Mouse (Mus musculus): Measurements from ENCODE around the gene Sec14l2. TPM values are rescaled to one million over a fixed set of nuclear protein-coding genes. Genes with fewer than 3 reads are reported as not detected.

Sec14l2 gene
- polyA plus RNA-seq, 1 experiment from 2014 or later = 0.95 TPM

GRCm38 (mm10) chr11:4101851-4102250 lies 21.4 kb downstream of the Sec14l2 start:
- 73% methylated on average over 5 of the region's 5 CpGs for WGBS
- DNase-seq (ENCODE audit: low spot score) (no peak), ATAC-seq (ENCODE audit: low FRiP score, low TSS enrichment) (peak; percentile 34; the same call in 1 of the 2 replicates)
- Histone ChIP-seq H3K9me3 (ENCODE audit: control insufficient read depth, low read length) (no peaks in the 10 kb centered on the region), H3K9ac (ENCODE audit: low read length) (no peak overlapping the region), H3K36me3 (ENCODE audit: control insufficient read depth, insufficient read depth, low read length) (no peaks in the 10 kb centered on the region), H3K4me2 (replicated peaks; ENCODE audit: low read depth) (no peak overlapping the region), H3K4me3 (ENCODE audit: low read depth, low read length) (no peak overlapping the region), H3K27me3 (ENCODE audit: control insufficient read depth, insufficient read depth, low read length) (no peaks in the 10 kb centered on the region), H3K4me1 (replicated peaks; ENCODE audit: control insufficient read depth, insufficient read depth) (peaks cover 3% of the 10 kb centered on the region), H3K27ac (replicated peaks) (no peak overlapping the region)
- no peak for TF ChIP-seq CTCF (IDR thresholded peaks at IDR 0.05; ENCODE audit: low read depth)
- no peak for TF ChIP-seq EP300 (optimal IDR thresholded peaks at IDR 0.05)

DNA sequence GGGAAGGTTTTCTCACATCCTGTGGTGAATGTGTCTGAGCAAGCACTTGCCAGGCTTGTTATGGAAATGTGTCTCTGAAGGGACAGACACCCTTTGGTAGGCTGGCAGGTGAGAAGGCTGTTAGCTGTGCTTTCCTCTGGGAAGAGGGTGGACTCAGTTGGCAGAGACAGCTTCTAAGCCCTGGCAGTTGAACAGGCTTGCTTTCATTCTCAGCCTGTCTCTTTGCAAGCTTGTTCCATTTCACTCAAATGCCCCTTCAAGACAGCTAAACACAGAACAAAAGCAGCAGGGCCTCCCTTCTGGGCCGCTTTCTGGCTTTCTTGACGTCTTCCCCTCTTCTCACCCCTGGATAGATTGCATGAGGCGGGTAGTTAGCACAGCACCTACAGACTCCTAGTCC lies 23.8 kb downstream of the Sec14l2 start:
- ATAC-seq (ENCODE audit: low FRiP score, low TSS enrichment) (no peak), DNase-seq (ENCODE audit: low spot score) (no peak)
- H3K4me3 ChIP-seq (ENCODE audit: low read depth, low read length) = no peak overlapping the region
- no peak overlapping the region; the same call in 1 of the 2 replicates for H3K27ac ChIP-seq (replicated peaks)
- TF ChIP-seq CTCF (IDR thresholded peaks at IDR 0.05; ENCODE audit: low read depth) (no peak), EP300 (optimal IDR thresholded peaks at IDR 0.05) (no peak)
- no peaks in the 10 kb centered on the region for H3K27me3 ChIP-seq (ENCODE audit: control insufficient read depth, insufficient read depth, low read length)
- no peaks in the 10 kb centered on the region for H3K9me3 ChIP-seq (ENCODE audit: control insufficient read depth, low read length)
- H3K9ac ChIP-seq (ENCODE audit: low read length) = no peak overlapping the region
- WGBS = 65% methylated on average over 3 of the region's 3 CpGs
- H3K4me1 ChIP-seq (replicated peaks; ENCODE audit: control insufficient read depth, insufficient read depth) = peaks cover 7% of the 10 kb centered on the region
- no peak overlapping the region for H3K4me2 ChIP-seq (replicated peaks; ENCODE audit: low read depth)
- H3K36me3 ChIP-seq (ENCODE audit: control insufficient read depth, insufficient read depth, low read length) = no peaks in the 10 kb centered on the region

DNA sequence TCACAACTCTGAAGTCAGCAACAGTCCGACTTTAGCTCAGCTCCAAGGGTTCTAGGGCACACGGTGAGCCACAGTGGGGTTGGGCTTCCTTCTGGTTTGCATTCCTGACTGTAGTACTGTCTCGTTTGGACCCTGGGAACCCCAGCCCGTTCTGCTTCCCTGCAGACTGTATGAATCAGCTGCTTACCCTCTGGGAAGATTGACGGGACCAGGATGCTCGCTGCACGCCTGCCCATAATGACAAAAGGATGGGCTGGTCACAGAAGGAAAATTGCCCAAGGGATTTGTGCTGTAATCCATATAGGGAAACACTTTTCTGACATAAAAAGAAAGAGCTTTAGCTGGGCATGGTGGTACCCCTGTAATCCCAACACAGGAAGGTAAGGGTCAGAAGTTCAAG lies 24.4 kb downstream of the Sec14l2 start:
- no peak for DNase-seq (ENCODE audit: low spot score)
- no peak overlapping the region for H3K4me3 ChIP-seq (ENCODE audit: low read depth, low read length)
- no peaks in the 10 kb centered on the region for H3K36me3 ChIP-seq (ENCODE audit: control insufficient read depth, insufficient read depth, low read length)
- ATAC-seq (ENCODE audit: low FRiP score, low TSS enrichment) = no peak
- H3K9me3 ChIP-seq (ENCODE audit: control insufficient read depth, low read length) = no peaks in the 10 kb centered on the region
- H3K4me1 ChIP-seq (replicated peaks; ENCODE audit: control insufficient read depth, insufficient read depth) = peaks cover 7% of the 10 kb centered on the region
- no peaks in the 10 kb centered on the region for H3K27me3 ChIP-seq (ENCODE audit: control insufficient read depth, insufficient read depth, low read length)
- H3K4me2 ChIP-seq (replicated peaks; ENCODE audit: low read depth) = no peak overlapping the region
- 60% methylated on average over 7 of the region's 7 CpGs for WGBS
- H3K27ac ChIP-seq (replicated peaks) = no peak overlapping the region
- no peak overlapping the region for H3K9ac ChIP-seq (ENCODE audit: low read length)
- no peak for TF ChIP-seq EP300 (optimal IDR thresholded peaks at IDR 0.05)
- TF ChIP-seq CTCF (IDR thresholded peaks at IDR 0.05; ENCODE audit: low read depth) = no peak

GRCm38 (mm10) chr11:4098120-4098519 lies 25.1 kb downstream of the Sec14l2 start:
- 63% methylated on average over 8 of the region's 8 CpGs for WGBS

GRCm38 (mm10) chr11:4097091-4097621 lies 26.1 kb downstream of the Sec14l2 start:
- WGBS = 23% methylated on average over 10 of the region's 10 CpGs
- H3K27me3 ChIP-seq (ENCODE audit: control insufficient read depth, insufficient read depth, low read length) = no peaks in the 10 kb centered on the region
- H3K27ac ChIP-seq (replicated peaks) = peak overlapping the region; percentile 90
- H3K9ac ChIP-seq (ENCODE audit: low read length) = peak overlapping the region; percentile 71
- H3K4me2 ChIP-seq (replicated peaks; ENCODE audit: low read depth) = peak overlapping the region; percentile 78
- peak overlapping the region; percentile 43 for H3K4me3 ChIP-seq (ENCODE audit: low read depth, low read length)
- DNase-seq (ENCODE audit: low spot score) (peak; percentile 26), ATAC-seq (ENCODE audit: low FRiP score, low TSS enrichment) (no peak)
- H3K9me3 ChIP-seq (ENCODE audit: control insufficient read depth, low read length) = no peaks in the 10 kb centered on the region
- peaks cover 7% of the 10 kb centered on the region for H3K4me1 ChIP-seq (replicated peaks; ENCODE audit: control insufficient read depth, insufficient read depth)
- TF ChIP-seq EP300 (optimal IDR thresholded peaks at IDR 0.05) = no peak
- H3K36me3 ChIP-seq (ENCODE audit: control insufficient read depth, insufficient read depth, low read length) = no peaks in the 10 kb centered on the region

More at GRCm38 (mm10) chr11:4098120-4098519, 25.1 kb downstream of the Sec14l2 start:
- Histone ChIP-seq H3K4me3 (ENCODE audit: low read depth, low read length) (no peak overlapping the region), H3K36me3 (ENCODE audit: control insufficient read depth, insufficient read depth, low read length) (no peaks in the 10 kb centered on the region), H3K27me3 (ENCODE audit: control insufficient read depth, insufficient read depth, low read length) (no peaks in the 10 kb centered on the region), H3K9me3 (ENCODE audit: control insufficient read depth, low read length) (no peaks in the 10 kb centered on the region), H3K27ac (replicated peaks) (no peak overlapping the region), H3K9ac (ENCODE audit: low read length) (no peak overlapping the region), H3K4me2 (replicated peaks; ENCODE audit: low read depth) (no peak overlapping the region), H3K4me1 (replicated peaks; ENCODE audit: control insufficient read depth, insufficient read depth) (peaks cover 7% of the 10 kb centered on the region)
- no peak for TF ChIP-seq EP300 (optimal IDR thresholded peaks at IDR 0.05)
- peak; percentile 44 for TF ChIP-seq CTCF (IDR thresholded peaks at IDR 0.05; ENCODE audit: low read depth)
- no peak for DNase-seq (ENCODE audit: low spot score)
- ATAC-seq (ENCODE audit: low FRiP score, low TSS enrichment) = no peak

- TF ChIP-seq EP300 (optimal IDR thresholded peaks at IDR 0.05) = peak; percentile 96
- 0 out of 2 replicates have a peak, but pooled peaks have one; percentile 1 for TF ChIP-seq CTCF (IDR thresholded peaks at IDR 0.05; ENCODE audit: low read depth)
Measured at GRCm38 (mm10) chr11:4096054-4096984, 26.9 kb downstream of the Sec14l2 start.

More at GRCm38 (mm10) chr11:4096054-4096984, 26.9 kb downstream of the Sec14l2 start:
- no peaks in the 10 kb centered on the region for H3K9me3 ChIP-seq (ENCODE audit: control insufficient read depth, low read length)
- H3K27ac ChIP-seq (replicated peaks) = peak overlapping the region; percentile 90
- H3K4me1 ChIP-seq (replicated peaks; ENCODE audit: control insufficient read depth, insufficient read depth) = peaks cover 7% of the 10 kb centered on the region
- no peaks in the 10 kb centered on the region for H3K36me3 ChIP-seq (ENCODE audit: control insufficient read depth, insufficient read depth, low read length)
- 2% methylated on average over 45 of the region's 45 CpGs for WGBS
- peak overlapping the region; percentile 43 for H3K4me3 ChIP-seq (ENCODE audit: low read depth, low read length)
- DNase-seq (ENCODE audit: low spot score) = peak; percentile 98
- ATAC-seq (ENCODE audit: low FRiP score, low TSS enrichment) = peak; percentile 91
- no peaks in the 10 kb centered on the region for H3K27me3 ChIP-seq (ENCODE audit: control insufficient read depth, insufficient read depth, low read length)
- H3K4me2 ChIP-seq (replicated peaks; ENCODE audit: low read depth) = peak overlapping the region; percentile 78
- peak overlapping the region; percentile 71 for H3K9ac ChIP-seq (ENCODE audit: low read length)
